Mouse (Mus musculus): Measurements from ENCODE around the gene Pqlc3.
"Not testable (repeated sequence)": the region's sequence is repeated elsewhere in the genome, so short reads cannot be mapped to it uniquely, and the experiment has no call there.

The Pqlc3 gene

GRCm38 (mm10) chr12:16999739-17000497, at the start of gene Pqlc3:
Gene Pqlc3, minus strand, starts transcription at chr12:17000408.
- DNase-seq (ENCODE audit: inconsistent age in 2 of 2, low spot score in 1 of 2), result peak; percentile 92 to 96

- no peak for DNase-seq (ENCODE audit: inconsistent age in 2 of 2, low spot score in 1 of 2)
These were observed 49.6 kb upstream of the Pqlc3 start for GRCm38 (mm10) chr12:17049796-17050195.

GRCm38 (mm10) chr12:17048979-17049612, 48.9 kb upstream of the Pqlc3 start:
- DNase-seq (ENCODE audit: inconsistent age in 2 of 2, low spot score in 1 of 2), result no peak

GRCm38 (mm10) chr12:17043311-17043710, 43.1 kb upstream of the Pqlc3 start:
- no peak for DNase-seq (ENCODE audit: inconsistent age in 2 of 2, low spot score in 1 of 2)

- DNase-seq (ENCODE audit: inconsistent age in 2 of 2, low spot score in 1 of 2), result no peak
These were observed 40.4 kb upstream of the Pqlc3 start for GRCm38 (mm10) chr12:17040567-17040966.

- DNase-seq (ENCODE audit: inconsistent age in 2 of 2, low spot score in 1 of 2), result no peak
These were observed 39.2 kb upstream of the Pqlc3 start for GRCm38 (mm10) chr12:17039415-17039814.

GRCm38 (mm10) chr12:17038246-17038645, 38.0 kb upstream of the Pqlc3 start:
- no peak for DNase-seq (ENCODE audit: inconsistent age in 2 of 2, low spot score in 1 of 2)

- DNase-seq (ENCODE audit: inconsistent age in 2 of 2, low spot score in 1 of 2), result peak; percentile 19 to 55
These were observed 36.9 kb upstream of the Pqlc3 start for GRCm38 (mm10) chr12:17037053-17037610.

GRCm38 (mm10) chr12:17036532-17036931, 36.3 kb upstream of the Pqlc3 start:
- DNase-seq (ENCODE audit: inconsistent age in 2 of 2, low spot score in 1 of 2), result no peak

- DNase-seq (ENCODE audit: inconsistent age in 2 of 2, low spot score in 1 of 2), result peak in 1 of 2 experiments; percentile 57
These were observed 34.9 kb upstream of the Pqlc3 start for GRCm38 (mm10) chr12:17035128-17035527.

- DNase-seq (ENCODE audit: inconsistent age in 2 of 2, low spot score in 1 of 2), result no peak
These were observed 34.5 kb upstream of the Pqlc3 start for GRCm38 (mm10) chr12:17034671-17035070.

GRCm38 (mm10) chr12:17033464-17033841, 33.2 kb upstream of the Pqlc3 start:
- no peak for DNase-seq (ENCODE audit: inconsistent age in 2 of 2, low spot score in 1 of 2)

- peak; percentile 53 to 86 for DNase-seq (ENCODE audit: inconsistent age in 2 of 2, low spot score in 1 of 2)
These were observed 32.7 kb upstream of the Pqlc3 start for GRCm38 (mm10) chr12:17032694-17033463.

- DNase-seq (ENCODE audit: inconsistent age in 2 of 2, low spot score in 1 of 2), result no peak
These were observed 24.4 kb upstream of the Pqlc3 start for GRCm38 (mm10) chr12:17024554-17025110.

GRCm38 (mm10) chr12:17022145-17022544, 21.9 kb upstream of the Pqlc3 start:
- DNase-seq (ENCODE audit: inconsistent age in 2 of 2, low spot score in 1 of 2), result no peak

- DNase-seq (ENCODE audit: inconsistent age in 2 of 2, low spot score in 1 of 2), result not testable (repeated sequence)
These were observed 20.9 kb upstream of the Pqlc3 start for GRCm38 (mm10) chr12:17021125-17021524.

GRCm38 (mm10) chr12:17018468-17018867, 18.3 kb upstream of the Pqlc3 start:
- DNase-seq (ENCODE audit: inconsistent age in 2 of 2, low spot score in 1 of 2), result peak; percentile 38 to 82

- DNase-seq (ENCODE audit: inconsistent age in 2 of 2, low spot score in 1 of 2), result no peak
These were observed 15.5 kb upstream of the Pqlc3 start for GRCm38 (mm10) chr12:17015711-17016110.

- no peak for DNase-seq (ENCODE audit: inconsistent age in 2 of 2, low spot score in 1 of 2)
These were observed 12.1 kb upstream of the Pqlc3 start for GRCm38 (mm10) chr12:17012067-17012899.

Data from adrenal gland, adult (tissue).